Mouse (Mus musculus): Measurements from ENCODE around the gene Pnpo.
A peak's percentile ranks its signal among the peaks of the same experiment; 100 is the strongest.

Gene Pnpo

DNA sequence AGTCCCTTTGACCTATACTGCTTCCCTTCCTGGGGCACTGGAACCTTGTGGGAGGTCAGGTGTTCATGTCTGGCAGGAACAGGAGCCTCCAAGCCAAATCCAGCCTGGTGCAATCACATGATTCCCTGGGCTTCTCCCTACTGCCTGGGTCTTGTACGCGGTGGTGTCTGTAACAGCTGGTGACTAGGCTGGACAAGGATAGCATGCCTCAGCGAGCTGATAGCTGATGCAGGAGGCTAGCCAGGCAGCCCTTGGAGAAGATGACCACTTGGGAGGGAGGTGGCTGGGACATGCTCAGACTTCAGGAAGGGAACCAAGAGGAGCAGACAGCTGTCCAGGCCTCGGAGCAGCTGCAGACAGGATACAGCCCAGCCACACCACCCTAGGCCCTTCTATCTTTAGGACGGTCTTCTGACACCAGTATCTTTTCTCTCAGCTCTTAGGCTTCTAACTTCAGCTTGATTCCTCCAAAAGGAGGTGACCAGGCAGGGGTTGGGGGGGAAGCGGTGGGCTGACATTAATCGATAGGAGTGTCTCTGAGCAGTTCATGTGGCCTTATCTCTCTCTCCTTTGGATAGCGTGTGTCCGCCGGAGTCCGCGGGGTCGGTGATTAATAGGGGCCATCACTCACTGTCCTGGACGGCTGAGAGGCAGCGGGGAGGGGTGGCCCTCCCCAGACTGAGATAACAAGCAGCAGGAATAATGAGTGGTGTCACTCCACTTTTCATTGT, 37.2 kb downstream of the Pnpo start:
- peak; percentile 48 for DNase-seq (ENCODE audit: low spot score)

DNA sequence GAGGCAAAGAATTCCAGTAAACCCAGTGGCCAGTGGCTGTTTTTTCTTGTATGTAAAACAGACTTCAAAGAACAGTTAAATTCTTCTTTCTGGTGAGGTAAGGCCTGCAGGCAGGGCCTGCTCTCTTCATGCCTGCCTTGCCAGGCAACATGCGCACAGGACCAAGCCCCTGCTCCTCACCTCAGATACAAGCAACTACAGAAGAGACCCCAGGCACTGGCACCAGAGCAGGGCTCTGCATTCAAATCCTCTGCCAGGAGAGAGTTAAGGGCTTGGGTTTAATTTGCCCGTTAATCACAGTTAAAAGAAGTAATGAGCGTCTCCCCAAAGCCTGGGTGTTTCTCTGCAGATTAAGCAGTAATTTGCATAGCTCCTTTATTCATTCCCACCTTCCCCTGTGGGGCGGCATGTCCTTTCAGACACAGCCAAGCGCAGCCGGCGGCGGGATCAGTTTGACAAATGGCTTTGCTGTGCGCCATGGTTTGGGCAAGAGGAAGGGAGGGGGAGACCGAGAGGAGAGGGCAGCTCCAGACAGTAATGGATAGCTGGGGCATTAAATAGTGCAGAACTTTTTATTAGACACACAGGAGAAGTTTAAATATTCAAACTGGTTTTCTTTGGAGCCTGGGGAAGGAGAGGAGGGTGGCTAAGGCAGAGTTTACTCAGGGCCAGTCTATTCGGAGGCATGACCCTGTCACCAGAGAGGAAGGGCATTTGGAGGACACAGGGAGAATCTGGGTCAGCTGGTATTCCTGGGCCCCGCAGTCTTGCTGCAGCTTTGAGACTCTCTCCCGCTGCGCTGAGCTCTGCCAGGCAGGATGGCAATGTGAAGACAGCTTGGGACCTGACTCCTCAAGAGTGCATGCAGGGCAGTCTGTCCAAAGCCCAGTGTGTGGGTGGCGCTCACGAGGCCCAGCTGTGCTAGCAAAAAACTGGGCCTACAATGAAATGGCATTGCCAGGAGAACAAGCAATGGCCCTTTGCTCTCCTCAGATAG, 40.8 kb downstream of the Pnpo start:
- DNase-seq (ENCODE audit: low spot score), result no peak

DNA sequence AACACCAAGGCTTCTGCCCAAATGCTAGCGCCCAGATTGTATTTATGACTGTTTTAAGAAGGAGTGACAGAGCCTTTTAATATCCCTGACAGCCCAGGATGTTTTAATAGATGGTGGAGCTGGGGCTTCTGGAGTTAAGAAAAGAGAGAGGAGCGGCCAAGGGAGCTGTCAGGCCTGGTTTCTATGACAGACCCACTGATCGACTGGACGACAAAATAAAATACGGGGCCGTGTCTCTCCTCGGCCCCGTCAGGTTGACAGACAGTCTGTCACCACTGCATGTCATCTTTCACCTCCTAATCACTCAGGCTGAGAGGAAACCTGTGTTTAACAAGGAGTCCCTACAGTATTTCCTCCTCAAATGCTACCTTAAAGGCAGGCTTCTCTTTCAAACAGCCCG, 42.5 kb downstream of the Pnpo start:
- no peak for DNase-seq (ENCODE audit: low spot score)

GRCm38 (mm10) chr11:96899449-96900306, 44.1 kb downstream of the Pnpo start:
- DNase-seq (ENCODE audit: low spot score), result no peak

DNA sequence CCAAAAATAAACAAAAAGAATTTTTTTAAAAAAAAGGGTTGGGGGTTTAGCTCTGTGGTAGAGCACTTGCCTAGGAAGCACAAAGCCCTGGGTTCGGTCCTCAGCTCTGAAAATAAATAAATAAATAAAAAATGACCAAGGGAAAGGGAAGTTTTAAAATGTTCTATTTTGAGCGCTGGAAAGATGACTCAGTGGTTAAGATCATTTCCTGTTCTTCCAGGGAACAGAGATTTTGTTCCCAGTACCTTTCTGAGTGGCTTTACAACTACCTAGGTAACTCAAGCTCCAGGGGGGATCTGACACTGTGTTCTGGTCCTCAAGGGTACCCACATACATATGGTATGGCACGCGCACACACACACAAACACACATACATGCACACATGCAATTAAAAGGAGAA, 47.9 kb downstream of the Pnpo start:
- no peak for DNase-seq (ENCODE audit: low spot score)

- no peak for DNase-seq (ENCODE audit: low spot score)
Observed at GRCm38 (mm10) chr11:96893203-96893842, 50.5 kb downstream of the Pnpo start.

GRCm38 (mm10) chr11:96891784-96892527, 51.8 kb downstream of the Pnpo start:
- no peak for DNase-seq (ENCODE audit: low spot score)

Data from MN1 (cell line).